Mouse (Mus musculus): ENCODE measurements around the gene Gm3417. TPM values are rescaled to one million over a fixed set of nuclear protein-coding genes. Genes with fewer than 3 reads are reported as not detected.
"Not testable (repeated sequence)": the region's sequence is repeated elsewhere in the genome, so short reads cannot be mapped to it uniquely, and the experiment has no call there.

Gm3417 gene
- total RNA-seq (2017), result 1.6 TPM in 1 of 3 replicates, not detected in the others

DNA sequence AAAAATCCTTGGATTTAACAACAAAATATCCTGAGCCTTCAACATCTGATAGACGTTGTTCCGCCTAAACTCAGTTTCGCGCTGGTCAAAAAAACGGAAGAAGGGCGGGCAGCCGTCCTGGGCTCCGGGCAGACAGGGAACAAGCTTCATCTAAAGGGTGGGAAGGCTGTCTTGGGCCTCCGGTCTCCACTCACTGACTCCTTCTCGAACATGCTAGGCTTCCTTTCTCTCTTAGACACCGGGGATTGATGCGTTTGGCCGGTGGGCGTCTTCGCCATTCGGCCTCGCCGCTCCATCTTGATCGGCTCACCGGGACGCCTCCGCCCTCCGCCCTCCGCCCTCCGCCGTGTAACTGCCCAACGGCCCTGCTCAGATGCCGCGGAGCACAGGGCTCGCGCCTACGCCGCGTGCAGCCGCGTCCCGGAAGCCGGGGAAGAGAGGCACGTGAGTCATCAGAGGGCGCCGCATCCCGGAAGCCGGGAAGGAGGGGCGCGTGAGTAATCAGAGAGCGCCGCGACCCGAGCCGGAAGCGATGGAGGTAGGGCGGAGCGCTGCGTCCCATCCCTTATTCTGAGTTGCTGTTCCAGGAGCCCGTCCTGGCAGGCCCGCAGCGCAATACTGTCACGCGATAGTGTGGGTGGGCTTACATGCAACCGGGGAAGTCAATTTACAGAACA, at the start of gene Gm3417, which contains the start of gene 9030025P20Rik:
Gm3417 (minus strand) TSS at position 429 of the 677 bp plus-strand sequence.
9030025P20Rik (plus strand) TSS at position 107 of the 677 bp plus-strand sequence.
- peak; percentile 96 for ATAC-seq (replicated peaks; ENCODE audit: insufficient number of reproducible peaks, low FRiP score, low TSS enrichment, poor library complexity, severe bottlenecking)

DNA sequence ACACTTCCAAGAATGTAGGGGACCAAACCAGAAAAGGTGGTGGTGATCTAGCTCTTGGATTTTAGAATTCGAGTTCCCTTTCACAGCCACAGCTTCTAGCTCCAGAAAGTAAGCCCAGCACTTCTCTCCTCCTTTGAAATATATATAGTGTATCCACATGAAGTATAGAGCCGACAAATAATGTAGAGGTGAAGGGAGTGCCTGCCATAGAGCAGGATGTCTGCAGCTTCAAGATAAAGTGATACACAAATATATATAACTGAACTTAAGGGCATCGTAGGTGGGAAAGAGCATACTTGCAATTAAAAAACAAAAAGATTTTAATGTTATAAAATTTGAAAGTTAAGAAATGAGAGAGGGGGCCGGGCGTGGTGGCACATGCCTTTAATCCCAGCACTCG, 46.9 kb upstream of the Gm3417 start:
- ATAC-seq (replicated peaks; ENCODE audit: insufficient number of reproducible peaks, low FRiP score, low TSS enrichment, poor library complexity, severe bottlenecking), result not testable (repeated sequence)

DNA sequence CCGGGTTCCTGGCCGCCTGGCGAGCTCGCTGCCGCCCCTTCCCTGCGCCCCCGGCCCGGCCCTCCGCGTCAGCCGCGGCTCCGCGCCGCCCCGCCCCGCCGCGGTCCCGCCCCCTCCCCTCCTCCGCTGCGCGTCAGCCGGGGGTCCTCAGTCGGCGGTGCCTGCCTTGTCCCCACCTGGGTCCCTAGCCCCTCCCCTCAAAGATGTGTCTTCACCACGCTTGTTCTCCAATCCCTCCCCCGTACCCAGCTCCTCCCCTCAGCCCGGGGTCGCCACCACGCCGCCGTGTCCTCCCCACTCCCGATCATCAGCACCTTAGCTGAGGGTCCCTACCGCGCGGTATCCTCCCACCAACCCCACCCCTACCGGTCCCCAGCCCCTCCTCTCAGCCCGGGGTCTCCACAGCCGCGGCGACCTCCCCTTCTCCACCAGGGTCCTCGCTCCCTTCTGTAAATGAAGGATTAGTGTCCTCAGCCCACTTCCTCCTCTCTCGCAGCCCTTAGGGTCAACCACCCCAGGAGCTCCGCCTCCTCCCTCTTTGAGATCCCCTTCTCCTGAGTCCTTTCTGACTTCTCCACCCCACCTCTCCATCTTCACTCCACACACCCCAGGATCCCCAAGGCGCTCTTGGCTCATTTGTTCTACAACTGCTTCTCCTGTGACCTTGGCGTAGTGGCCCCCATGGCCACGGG, 46.1 kb upstream of the Gm3417 start:
- ATAC-seq (replicated peaks; ENCODE audit: insufficient number of reproducible peaks, low FRiP score, low TSS enrichment, poor library complexity, severe bottlenecking), result peak; percentile 41

DNA sequence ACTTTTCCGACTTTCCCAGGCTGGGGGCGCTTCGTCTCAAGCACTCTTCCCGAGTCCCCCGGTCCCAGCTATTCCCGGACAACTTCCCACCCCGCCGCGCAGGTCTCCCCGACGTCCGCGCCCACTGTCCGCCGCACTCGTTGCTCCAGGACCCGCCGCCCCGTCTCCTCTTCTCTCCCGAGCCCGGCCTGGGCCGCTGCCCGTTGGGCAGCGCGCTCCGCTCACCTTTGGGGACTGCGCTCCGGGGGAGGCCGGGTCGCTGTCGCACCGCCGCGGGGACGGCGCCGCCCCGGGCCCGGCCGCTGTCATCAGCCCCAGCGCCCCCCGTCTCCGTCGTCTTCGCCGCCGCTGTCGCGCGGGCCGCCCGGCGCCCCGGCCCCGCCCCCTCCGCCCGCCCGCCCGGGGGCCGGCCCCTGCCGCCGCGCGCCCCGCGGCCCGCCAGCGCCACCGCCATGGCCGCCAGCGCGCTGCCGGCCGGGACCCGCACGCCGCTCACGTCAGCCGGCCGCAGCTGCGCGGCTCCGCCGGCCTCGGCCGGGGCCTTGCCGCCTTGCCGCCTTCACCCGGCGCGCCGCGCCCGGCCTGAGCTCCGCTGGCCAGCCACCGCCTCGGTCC, 45.4 kb upstream of the Gm3417 start:
- ATAC-seq (replicated peaks; ENCODE audit: insufficient number of reproducible peaks, low FRiP score, low TSS enrichment, poor library complexity, severe bottlenecking), result not testable (repeated sequence)

DNA sequence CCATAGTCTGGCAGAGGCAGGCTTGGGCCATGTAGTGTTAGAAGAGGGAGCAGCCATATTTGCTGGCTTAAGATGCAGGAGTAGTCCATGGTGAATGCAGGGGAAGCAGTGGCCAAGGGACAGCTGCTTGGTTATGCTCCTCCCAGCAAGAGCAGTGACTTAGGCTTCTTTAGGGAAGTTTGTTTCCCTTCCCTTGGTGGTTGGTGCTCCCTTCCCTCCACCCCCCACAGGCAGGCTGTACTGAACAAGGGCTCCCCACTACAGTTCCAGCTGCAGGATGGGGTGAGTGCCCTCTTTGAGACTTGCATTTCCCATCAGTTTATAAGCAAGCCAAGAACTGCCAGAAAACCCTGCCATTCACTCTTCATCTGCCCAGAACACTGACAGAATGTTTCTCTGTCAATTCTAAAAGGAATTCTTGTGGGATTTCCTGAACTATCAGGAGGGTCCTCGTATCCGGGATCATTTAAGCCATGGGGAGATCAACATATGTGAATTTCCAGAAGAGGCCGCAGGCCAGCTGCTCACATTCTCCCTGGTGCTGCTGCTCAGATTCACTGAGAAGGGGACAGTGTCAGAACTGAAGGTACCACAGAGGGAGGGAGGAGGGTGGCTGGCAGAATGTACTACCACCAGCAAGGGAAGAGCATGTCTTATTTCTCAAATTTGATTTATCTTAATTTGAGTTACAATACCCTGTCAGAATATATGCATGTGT, 43.1 kb upstream of the Gm3417 start:
- peak; percentile 55 for ATAC-seq (replicated peaks; ENCODE audit: insufficient number of reproducible peaks, low FRiP score, low TSS enrichment, poor library complexity, severe bottlenecking)

DNA sequence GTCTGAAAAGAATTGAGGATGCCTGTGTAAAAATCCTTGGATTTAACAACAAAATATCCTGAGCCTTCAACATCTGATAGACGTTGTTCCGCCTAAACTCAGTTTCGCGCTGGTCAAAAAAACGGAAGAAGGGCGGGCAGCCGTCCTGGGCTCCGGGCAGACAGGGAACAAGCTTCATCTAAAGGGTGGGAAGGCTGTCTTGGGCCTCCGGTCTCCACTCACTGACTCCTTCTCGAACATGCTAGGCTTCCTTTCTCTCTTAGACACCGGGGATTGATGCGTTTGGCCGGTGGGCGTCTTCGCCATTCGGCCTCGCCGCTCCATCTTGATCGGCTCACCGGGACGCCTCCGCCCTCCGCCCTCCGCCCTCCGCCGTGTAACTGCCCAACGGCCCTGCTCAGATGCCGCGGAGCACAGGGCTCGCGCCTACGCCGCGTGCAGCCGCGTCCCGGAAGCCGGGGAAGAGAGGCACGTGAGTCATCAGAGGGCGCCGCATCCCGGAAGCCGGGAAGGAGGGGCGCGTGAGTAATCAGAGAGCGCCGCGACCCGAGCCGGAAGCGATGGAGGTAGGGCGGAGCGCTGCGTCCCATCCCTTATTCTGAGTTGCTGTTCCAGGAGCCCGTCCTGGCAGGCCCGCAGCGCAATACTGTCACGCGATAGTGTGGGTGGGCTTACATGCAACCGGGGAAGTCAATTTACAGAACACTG, 31.3 kb upstream of the Gm3417 start, which contains the start of gene Gm3435:
Gm3435 (plus strand) TSS at position 471 of the 708 bp plus-strand sequence.
- ATAC-seq (replicated peaks; ENCODE audit: insufficient number of reproducible peaks, low FRiP score, low TSS enrichment, poor library complexity, severe bottlenecking), result peak; percentile 95

DNA sequence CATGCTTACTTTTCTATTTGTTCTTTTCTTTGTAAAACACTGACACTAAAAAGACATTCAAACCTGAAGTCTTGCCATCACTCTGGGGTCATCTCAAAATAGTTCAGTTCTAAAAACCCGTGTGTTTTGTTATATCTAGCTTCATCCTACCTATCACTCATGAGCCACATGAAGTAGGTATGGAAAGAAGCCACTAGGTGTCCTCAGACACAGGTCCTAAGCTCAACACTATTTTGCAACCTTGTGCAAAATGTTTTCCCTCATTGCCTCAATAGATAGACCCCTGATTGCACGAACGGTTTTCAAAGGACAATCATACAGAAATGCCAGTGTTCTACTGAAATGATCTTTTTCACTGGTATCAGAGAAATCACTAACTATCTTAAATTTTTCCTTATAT, 30.5 kb upstream of the Gm3417 start:
- peak; percentile 72 for ATAC-seq (replicated peaks; ENCODE audit: insufficient number of reproducible peaks, low FRiP score, low TSS enrichment, poor library complexity, severe bottlenecking)

DNA sequence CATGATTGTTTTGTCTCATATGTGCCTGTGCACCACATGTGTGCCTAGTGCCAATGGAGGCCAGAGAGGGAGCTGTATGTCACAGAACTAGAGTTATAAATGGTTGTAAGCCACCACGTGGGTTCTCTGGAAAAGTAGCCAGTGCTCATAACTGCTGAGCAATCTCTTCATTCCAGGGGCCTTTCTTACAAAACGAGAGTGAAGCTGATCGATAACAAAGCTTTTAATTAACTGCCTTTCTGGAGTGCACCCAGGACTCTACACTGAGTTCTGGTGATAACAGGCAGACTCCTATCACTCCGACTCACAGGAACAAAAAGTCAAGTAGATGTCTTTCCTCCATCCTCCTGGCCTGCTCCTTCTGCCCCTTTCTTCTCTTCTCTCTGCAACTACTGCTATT, 21.5 kb upstream of the Gm3417 start:
- ATAC-seq (replicated peaks; ENCODE audit: insufficient number of reproducible peaks, low FRiP score, low TSS enrichment, poor library complexity, severe bottlenecking), result not testable (repeated sequence)

DNA sequence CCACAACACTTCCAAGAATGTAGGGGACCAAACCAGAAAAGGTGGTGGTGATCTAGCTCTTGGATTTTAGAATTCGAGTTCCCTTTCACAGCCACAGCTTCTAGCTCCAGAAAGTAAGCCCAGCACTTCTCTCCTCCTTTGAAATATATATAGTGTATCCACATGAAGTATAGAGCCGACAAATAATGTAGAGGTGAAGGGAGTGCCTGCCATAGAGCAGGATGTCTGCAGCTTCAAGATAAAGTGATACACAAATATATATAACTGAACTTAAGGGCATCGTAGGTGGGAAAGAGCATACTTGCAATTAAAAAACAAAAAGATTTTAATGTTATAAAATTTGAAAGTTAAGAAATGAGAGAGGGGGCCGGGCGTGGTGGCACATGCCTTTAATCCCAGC, 15.6 kb upstream of the Gm3417 start:
- ATAC-seq (replicated peaks; ENCODE audit: insufficient number of reproducible peaks, low FRiP score, low TSS enrichment, poor library complexity, severe bottlenecking), result not testable (repeated sequence)

DNA sequence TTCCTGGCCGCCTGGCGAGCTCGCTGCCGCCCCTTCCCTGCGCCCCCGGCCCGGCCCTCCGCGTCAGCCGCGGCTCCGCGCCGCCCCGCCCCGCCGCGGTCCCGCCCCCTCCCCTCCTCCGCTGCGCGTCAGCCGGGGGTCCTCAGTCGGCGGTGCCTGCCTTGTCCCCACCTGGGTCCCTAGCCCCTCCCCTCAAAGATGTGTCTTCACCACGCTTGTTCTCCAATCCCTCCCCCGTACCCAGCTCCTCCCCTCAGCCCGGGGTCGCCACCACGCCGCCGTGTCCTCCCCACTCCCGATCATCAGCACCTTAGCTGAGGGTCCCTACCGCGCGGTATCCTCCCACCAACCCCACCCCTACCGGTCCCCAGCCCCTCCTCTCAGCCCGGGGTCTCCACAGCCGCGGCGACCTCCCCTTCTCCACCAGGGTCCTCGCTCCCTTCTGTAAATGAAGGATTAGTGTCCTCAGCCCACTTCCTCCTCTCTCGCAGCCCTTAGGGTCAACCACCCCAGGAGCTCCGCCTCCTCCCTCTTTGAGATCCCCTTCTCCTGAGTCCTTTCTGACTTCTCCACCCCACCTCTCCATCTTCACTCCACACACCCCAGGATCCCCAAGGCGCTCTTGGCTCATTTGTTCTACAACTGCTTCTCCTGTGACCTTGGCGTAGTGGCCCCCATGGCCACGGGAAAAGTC, 14.7 kb upstream of the Gm3417 start:
- peak; percentile 33 for ATAC-seq (replicated peaks; ENCODE audit: insufficient number of reproducible peaks, low FRiP score, low TSS enrichment, poor library complexity, severe bottlenecking)

DNA sequence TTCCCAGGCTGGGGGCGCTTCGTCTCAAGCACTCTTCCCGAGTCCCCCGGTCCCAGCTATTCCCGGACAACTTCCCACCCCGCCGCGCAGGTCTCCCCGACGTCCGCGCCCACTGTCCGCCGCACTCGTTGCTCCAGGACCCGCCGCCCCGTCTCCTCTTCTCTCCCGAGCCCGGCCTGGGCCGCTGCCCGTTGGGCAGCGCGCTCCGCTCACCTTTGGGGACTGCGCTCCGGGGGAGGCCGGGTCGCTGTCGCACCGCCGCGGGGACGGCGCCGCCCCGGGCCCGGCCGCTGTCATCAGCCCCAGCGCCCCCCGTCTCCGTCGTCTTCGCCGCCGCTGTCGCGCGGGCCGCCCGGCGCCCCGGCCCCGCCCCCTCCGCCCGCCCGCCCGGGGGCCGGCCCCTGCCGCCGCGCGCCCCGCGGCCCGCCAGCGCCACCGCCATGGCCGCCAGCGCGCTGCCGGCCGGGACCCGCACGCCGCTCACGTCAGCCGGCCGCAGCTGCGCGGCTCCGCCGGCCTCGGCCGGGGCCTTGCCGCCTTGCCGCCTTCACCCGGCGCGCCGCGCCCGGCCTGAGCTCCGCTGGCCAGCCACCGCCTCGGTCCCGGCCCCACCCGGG, 14.0 kb upstream of the Gm3417 start:
- ATAC-seq (replicated peaks; ENCODE audit: insufficient number of reproducible peaks, low FRiP score, low TSS enrichment, poor library complexity, severe bottlenecking), result not testable (repeated sequence)

DNA sequence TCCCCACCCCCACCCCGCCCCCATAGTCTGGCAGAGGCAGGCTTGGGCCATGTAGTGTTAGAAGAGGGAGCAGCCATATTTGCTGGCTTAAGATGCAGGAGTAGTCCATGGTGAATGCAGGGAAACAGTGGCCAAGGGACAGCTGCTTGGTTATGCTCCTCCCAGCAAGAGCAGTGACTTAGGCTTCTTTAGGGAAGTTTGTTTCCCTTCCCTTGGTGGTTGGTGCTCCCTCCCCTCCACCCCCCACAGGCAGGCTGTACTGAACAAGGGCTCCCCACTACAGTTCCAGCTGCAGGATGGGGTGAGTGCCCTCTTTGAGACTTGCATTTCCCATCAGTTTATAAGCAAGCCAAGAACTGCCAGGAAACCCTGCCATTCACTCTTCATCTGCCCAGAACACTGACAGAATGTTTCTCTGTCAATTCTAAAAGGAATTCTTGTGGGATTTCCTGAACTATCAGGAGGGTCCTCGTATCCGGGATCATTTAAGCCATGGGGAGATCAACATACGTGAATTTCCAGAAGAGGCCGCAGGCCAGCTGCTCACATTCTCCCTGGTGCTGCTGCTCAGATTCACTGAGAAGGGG, 11.6 kb upstream of the Gm3417 start:
- peak; percentile 49 for ATAC-seq (replicated peaks; ENCODE audit: insufficient number of reproducible peaks, low FRiP score, low TSS enrichment, poor library complexity, severe bottlenecking)

DNA sequence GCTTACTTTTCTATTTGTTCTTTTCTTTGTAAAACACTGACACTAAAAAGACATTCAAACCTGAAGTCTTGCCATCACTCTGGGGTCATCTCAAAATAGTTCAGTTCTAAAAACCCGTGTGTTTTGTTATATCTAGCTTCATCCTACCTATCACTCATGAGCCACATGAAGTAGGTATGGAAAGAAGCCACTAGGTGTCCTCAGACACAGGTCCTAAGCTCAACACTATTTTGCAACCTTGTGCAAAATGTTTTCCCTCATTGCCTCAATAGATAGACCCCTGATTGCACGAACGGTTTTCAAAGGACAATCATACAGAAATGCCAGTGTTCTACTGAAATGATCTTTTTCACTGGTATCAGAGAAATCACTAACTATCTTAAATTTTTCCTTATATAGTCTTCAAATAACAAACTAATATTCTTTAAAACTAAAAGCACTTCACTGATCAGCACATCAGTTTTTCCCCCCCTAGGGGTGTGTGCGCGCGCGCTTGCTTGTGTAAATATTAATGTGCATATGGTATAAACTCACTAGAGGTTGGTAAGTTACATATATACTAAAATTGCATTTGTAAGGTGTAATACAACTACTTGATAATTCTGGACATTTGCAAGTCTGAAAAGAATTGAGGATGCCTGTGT, 750 bp downstream of the Gm3417 start:
- peak; percentile 65 for ATAC-seq (replicated peaks; ENCODE audit: insufficient number of reproducible peaks, low FRiP score, low TSS enrichment, poor library complexity, severe bottlenecking)

DNA sequence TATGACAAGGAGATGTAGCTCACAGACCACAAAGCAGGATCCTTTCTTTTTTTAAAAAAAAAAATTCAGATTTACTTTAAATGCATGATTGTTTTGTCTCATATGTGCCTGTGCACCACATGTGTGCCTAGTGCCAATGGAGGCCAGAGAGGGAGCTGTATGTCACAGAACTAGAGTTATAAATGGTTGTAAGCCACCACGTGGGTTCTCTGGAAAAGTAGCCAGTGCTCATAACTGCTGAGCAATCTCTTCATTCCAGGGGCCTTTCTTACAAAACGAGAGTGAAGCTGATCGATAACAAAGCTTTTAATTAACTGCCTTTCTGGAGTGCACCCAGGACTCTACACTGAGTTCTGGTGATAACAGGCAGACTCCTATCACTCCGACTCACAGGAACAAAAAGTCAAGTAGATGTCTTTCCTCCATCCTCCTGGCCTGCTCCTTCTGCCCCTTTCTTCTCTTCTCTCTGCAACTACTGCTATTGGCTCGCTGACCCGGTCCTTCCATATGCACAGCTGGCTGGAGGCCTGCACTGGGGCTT, 10.1 kb downstream of the Gm3417 start:
- not testable (repeated sequence) for ATAC-seq (replicated peaks; ENCODE audit: insufficient number of reproducible peaks, low FRiP score, low TSS enrichment, poor library complexity, severe bottlenecking)

DNA sequence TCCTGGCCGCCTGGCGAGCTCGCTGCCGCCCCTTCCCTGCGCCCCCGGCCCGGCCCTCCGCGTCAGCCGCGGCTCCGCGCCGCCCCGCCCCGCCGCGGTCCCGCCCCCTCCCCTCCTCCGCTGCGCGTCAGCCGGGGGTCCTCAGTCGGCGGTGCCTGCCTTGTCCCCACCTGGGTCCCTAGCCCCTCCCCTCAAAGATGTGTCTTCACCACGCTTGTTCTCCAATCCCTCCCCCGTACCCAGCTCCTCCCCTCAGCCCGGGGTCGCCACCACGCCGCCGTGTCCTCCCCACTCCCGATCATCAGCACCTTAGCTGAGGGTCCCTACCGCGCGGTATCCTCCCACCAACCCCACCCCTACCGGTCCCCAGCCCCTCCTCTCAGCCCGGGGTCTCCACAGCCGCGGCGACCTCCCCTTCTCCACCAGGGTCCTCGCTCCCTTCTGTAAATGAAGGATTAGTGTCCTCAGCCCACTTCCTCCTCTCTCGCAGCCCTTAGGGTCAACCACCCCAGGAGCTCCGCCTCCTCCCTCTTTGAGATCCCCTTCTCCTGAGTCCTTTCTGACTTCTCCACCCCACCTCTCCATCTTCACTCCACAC, 16.9 kb downstream of the Gm3417 start:
- ATAC-seq (replicated peaks; ENCODE audit: insufficient number of reproducible peaks, low FRiP score, low TSS enrichment, poor library complexity, severe bottlenecking), result peak; percentile 32

DNA sequence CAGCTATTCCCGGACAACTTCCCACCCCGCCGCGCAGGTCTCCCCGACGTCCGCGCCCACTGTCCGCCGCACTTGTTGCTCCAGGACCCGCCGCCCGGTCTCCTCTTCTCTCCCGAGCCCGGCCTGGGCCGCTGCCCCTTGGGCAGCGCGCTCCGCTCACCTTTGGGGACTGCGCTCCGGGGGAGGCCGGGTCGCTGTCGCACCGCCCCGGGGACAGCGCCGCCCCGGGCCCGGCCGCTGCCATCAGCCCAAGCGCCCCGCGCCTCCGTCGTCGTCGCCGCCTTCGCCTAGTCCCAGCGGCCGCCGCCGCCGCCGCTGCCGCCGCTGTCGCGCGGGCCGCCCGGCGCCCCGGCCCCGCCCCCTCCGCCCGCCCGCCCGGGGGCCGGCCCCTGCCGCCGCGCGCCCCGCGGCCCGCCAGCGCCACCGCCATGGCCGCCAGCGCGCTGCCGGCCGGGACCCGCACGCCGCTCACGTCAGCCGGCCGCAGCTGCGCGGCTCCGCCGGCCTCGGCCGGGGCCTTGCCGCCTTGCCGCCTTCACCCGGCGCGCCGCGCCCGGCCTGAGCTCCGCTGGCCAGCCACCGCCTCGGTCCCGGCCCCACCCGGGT, 17.5 kb downstream of the Gm3417 start, which contains the start of gene Phf10:
Phf10 (minus strand) TSS at position 323 of the 606 bp plus-strand sequence.
- ATAC-seq (replicated peaks; ENCODE audit: insufficient number of reproducible peaks, low FRiP score, low TSS enrichment, poor library complexity, severe bottlenecking), result not testable (repeated sequence)
